Mouse (Mus musculus): ENCODE results near the gene Klhl40. TPM values are rescaled to one million over a fixed set of nuclear protein-coding genes. Genes with fewer than 3 reads are reported as not detected.
A peak's percentile ranks its signal among the peaks of the same experiment; 100 is the strongest.

The Klhl40 gene
- polyA plus RNA-seq, 1 experiment: not detected

GRCm38 (mm10) chr9:121759091-121760081 is 18.0 kb upstream of the Klhl40 start, which contains the start of gene Zfp651:
TSS of gene Zfp651 (plus strand) at chr9:121759330.
- WGBS: under 1% methylated on average over 97 of the region's 97 CpGs
- Histone ChIP-seq H3K4me3 (ENCODE audit: insufficient read depth, low read depth, low read length) (peak within 1 kb of the TSS; percentile 95), H3K27ac (ENCODE audit: insufficient read depth, low read depth, low read length) (peak within 1 kb of the TSS; percentile 75), H3K4me1 (ENCODE audit: control insufficient read depth, insufficient read depth, low read length) (peaks cover 56% of the 10 kb centered on the region)
- TF ChIP-seq POLR2A (IDR thresholded peaks at IDR 0.05; ENCODE audit: insufficient read depth, low read depth, low read length) (0 out of 2 replicates have a peak, but pooled peaks have one; percentile 41), CTCF (IDR thresholded peaks at IDR 0.05; ENCODE audit: insufficient read depth, low read depth, low read length) (peak; percentile 29; the same call in 1 of the 2 replicates)

GRCm38 (mm10) chr9:121760271-121761090 is 16.9 kb upstream of the Klhl40 start:
- H3K4me1 ChIP-seq (ENCODE audit: control insufficient read depth, insufficient read depth, low read length): peaks cover 64% of the 10 kb centered on the region
- WGBS: 1% methylated on average over 43 of the region's 43 CpGs
- peak overlapping the region; percentile 75 for H3K27ac ChIP-seq (ENCODE audit: insufficient read depth, low read depth, low read length)
- TF ChIP-seq POLR2A (IDR thresholded peaks at IDR 0.05; ENCODE audit: insufficient read depth, low read depth, low read length) (no peak), CTCF (IDR thresholded peaks at IDR 0.05; ENCODE audit: insufficient read depth, low read depth, low read length) (no peak)
- peak overlapping the region; percentile 95 for H3K4me3 ChIP-seq (ENCODE audit: insufficient read depth, low read depth, low read length)

GRCm38 (mm10) chr9:121761091-121761665 is 16.2 kb upstream of the Klhl40 start:
- H3K4me3 ChIP-seq (ENCODE audit: insufficient read depth, low read depth, low read length): peak overlapping the region; percentile 95
- no peak for TF ChIP-seq POLR2A (IDR thresholded peaks at IDR 0.05; ENCODE audit: insufficient read depth, low read depth, low read length)
- TF ChIP-seq CTCF (IDR thresholded peaks at IDR 0.05; ENCODE audit: insufficient read depth, low read depth, low read length): no peak
- H3K4me1 ChIP-seq (ENCODE audit: control insufficient read depth, insufficient read depth, low read length): peaks cover 69% of the 10 kb centered on the region
- peak overlapping the region; percentile 75; the same call in 1 of the 2 replicates for H3K27ac ChIP-seq (ENCODE audit: insufficient read depth, low read depth, low read length)
- WGBS: 37% methylated on average over 10 of the region's 10 CpGs

GRCm38 (mm10) chr9:121761787-121762186 is 15.6 kb upstream of the Klhl40 start:
- H3K4me3 ChIP-seq (ENCODE audit: insufficient read depth, low read depth, low read length): 0 out of 2 replicates have a peak overlapping the region, but pooled peaks have one; percentile 95
- 73% methylated on average over 8 of the region's 8 CpGs for WGBS
- no peak for TF ChIP-seq CTCF (IDR thresholded peaks at IDR 0.05; ENCODE audit: insufficient read depth, low read depth, low read length)
- TF ChIP-seq POLR2A (IDR thresholded peaks at IDR 0.05; ENCODE audit: insufficient read depth, low read depth, low read length): no peak
- H3K27ac ChIP-seq (ENCODE audit: insufficient read depth, low read depth, low read length): no peak overlapping the region
- H3K4me1 ChIP-seq (ENCODE audit: control insufficient read depth, insufficient read depth, low read length): peaks cover 72% of the 10 kb centered on the region

GRCm38 (mm10) chr9:121762248-121762647 is 15.2 kb upstream of the Klhl40 start:
- no peak for TF ChIP-seq POLR2A (IDR thresholded peaks at IDR 0.05; ENCODE audit: insufficient read depth, low read depth, low read length)
- no peak for TF ChIP-seq CTCF (IDR thresholded peaks at IDR 0.05; ENCODE audit: insufficient read depth, low read depth, low read length)
- no peak overlapping the region for H3K4me3 ChIP-seq (ENCODE audit: insufficient read depth, low read depth, low read length)
- WGBS: 94% methylated on average over 10 of the region's 10 CpGs
- H3K27ac ChIP-seq (ENCODE audit: insufficient read depth, low read depth, low read length): no peak overlapping the region
- H3K4me1 ChIP-seq (ENCODE audit: control insufficient read depth, insufficient read depth, low read length): peaks cover 72% of the 10 kb centered on the region

GRCm38 (mm10) chr9:121762761-121763160 is 14.6 kb upstream of the Klhl40 start:
- TF ChIP-seq POLR2A (IDR thresholded peaks at IDR 0.05; ENCODE audit: insufficient read depth, low read depth, low read length) (no peak), CTCF (IDR thresholded peaks at IDR 0.05; ENCODE audit: insufficient read depth, low read depth, low read length) (no peak)
- H3K4me3 ChIP-seq (ENCODE audit: insufficient read depth, low read depth, low read length): no peak overlapping the region
- 83% methylated on average over 25 of the region's 25 CpGs for WGBS
- H3K27ac ChIP-seq (ENCODE audit: insufficient read depth, low read depth, low read length): no peak overlapping the region
- peaks cover 67% of the 10 kb centered on the region for H3K4me1 ChIP-seq (ENCODE audit: control insufficient read depth, insufficient read depth, low read length)

- Histone ChIP-seq H3K4me1 (ENCODE audit: control insufficient read depth, insufficient read depth, low read length) (peaks cover 61% of the 10 kb centered on the region), H3K4me3 (ENCODE audit: insufficient read depth, low read depth, low read length) (no peak overlapping the region), H3K27ac (ENCODE audit: insufficient read depth, low read depth, low read length) (no peak overlapping the region)
- no peak for TF ChIP-seq CTCF (IDR thresholded peaks at IDR 0.05; ENCODE audit: insufficient read depth, low read depth, low read length)
- no peak for TF ChIP-seq POLR2A (IDR thresholded peaks at IDR 0.05; ENCODE audit: insufficient read depth, low read depth, low read length)
- 66% methylated on average over 19 of the region's 19 CpGs for WGBS
These were observed 13.7 kb upstream of the Klhl40 start for GRCm38 (mm10) chr9:121763716-121764115.

GRCm38 (mm10) chr9:121765166-121765855 is 12.1 kb upstream of the Klhl40 start:
- no peak for TF ChIP-seq CTCF (IDR thresholded peaks at IDR 0.05; ENCODE audit: insufficient read depth, low read depth, low read length)
- no peak for TF ChIP-seq POLR2A (IDR thresholded peaks at IDR 0.05; ENCODE audit: insufficient read depth, low read depth, low read length)
- Histone ChIP-seq H3K4me1 (ENCODE audit: control insufficient read depth, insufficient read depth, low read length) (peaks cover 60% of the 10 kb centered on the region), H3K27ac (ENCODE audit: insufficient read depth, low read depth, low read length) (no peak overlapping the region), H3K4me3 (ENCODE audit: insufficient read depth, low read depth, low read length) (no peak overlapping the region)
- WGBS: 78% methylated on average over 16 of the region's 16 CpGs
